Mouse (Mus musculus) heart, adult 2 months (tissue): ENCODE results near the gene Prune1.

Experiments
- CTCF ChIP-seq: fragments of 200-600 bp; IDR thresholded peaks from 2 replicates; pipeline ENCODE4 v1.8.1; 2022; ENCODE audit warnings: antibody characterized with exemption, mild to moderate bottlenecking, moderate library complexity
- POLR2A ChIP-seq: fragments of 200-500 bp; IDR thresholded peaks from 2 replicates; pipeline ENCODE4 v1.6.1; 2011; ENCODE audit warnings: mild to moderate bottlenecking, low read depth, low read length, control low read depth; ENCODE audit not compliant: insufficient read depth

DNA sequence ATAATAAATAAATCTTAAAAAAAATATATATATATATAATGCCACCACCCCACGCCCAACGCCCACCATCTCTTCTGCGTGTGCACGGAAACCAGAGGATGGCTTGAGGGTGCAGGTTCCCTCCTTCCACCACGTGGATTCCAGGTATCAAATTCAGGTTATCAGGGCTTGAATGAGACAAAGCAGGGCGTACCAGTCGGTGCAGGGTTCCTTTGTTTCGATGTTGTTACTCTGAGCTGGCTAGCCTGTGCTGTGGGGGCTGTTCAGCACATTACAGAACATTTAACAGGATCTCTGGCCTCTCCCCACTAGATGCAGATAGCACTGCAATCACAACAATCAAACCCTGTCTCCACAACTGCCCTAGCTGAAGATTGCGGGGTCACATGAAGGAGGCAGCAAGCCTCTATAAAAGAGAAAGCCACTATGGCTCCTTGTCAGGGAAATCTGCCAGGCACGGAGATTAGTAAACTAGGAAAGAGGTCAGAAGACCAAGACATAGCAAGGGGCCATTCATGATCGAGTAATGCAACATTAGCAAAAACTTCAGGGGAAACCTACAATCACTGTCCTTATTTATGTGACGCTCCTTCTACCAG, 11.0 kb downstream of the Prune1 start:
- TF ChIP-seq CTCF: no peak
- TF ChIP-seq POLR2A: no peak
